Mouse (Mus musculus): ENCODE results near the gene Nmrk1. TPM values are rescaled to one million over a fixed set of nuclear protein-coding genes. Genes with fewer than 3 reads are reported as not detected.
A peak's percentile ranks its signal among the peaks of the same experiment; 100 is the strongest.

Gene Nmrk1
- polyA plus RNA-seq, 1 experiment from 2014 or later = 4.9 TPM

GRCm38 (mm10) chr19:18600611-18601010, 31.1 kb upstream of the Nmrk1 start:
- H3K27ac ChIP-seq (replicated peaks) = no peak overlapping the region
- no peaks in the 10 kb centered on the region for H3K4me1 ChIP-seq (replicated peaks; ENCODE audit: control insufficient read depth, insufficient read depth)
- DNase-seq (ENCODE audit: low spot score) (no peak), ATAC-seq (ENCODE audit: low FRiP score, low TSS enrichment) (no peak)
- no peak overlapping the region for H3K4me2 ChIP-seq (replicated peaks; ENCODE audit: low read depth)
- 92% methylated on average over 9 of the region's 9 CpGs for WGBS
- TF ChIP-seq EP300 (optimal IDR thresholded peaks at IDR 0.05) (no peak), CTCF (IDR thresholded peaks at IDR 0.05; ENCODE audit: low read depth) (no peak)
- no peak overlapping the region for H3K9ac ChIP-seq (ENCODE audit: low read length)
- no peak overlapping the region for H3K4me3 ChIP-seq (ENCODE audit: low read depth, low read length)
- H3K27me3 ChIP-seq (ENCODE audit: control insufficient read depth, insufficient read depth, low read length) = no peaks in the 10 kb centered on the region
- H3K36me3 ChIP-seq (ENCODE audit: control insufficient read depth, insufficient read depth, low read length) = peaks cover 11% of the 10 kb centered on the region
- H3K9me3 ChIP-seq (ENCODE audit: control insufficient read depth, low read length) = no peaks in the 10 kb centered on the region

- Histone ChIP-seq H3K4me3 (ENCODE audit: low read depth, low read length) (no peak overlapping the region), H3K9ac (ENCODE audit: low read length) (no peak overlapping the region), H3K4me1 (replicated peaks; ENCODE audit: control insufficient read depth, insufficient read depth) (no peaks in the 10 kb centered on the region), H3K27me3 (ENCODE audit: control insufficient read depth, insufficient read depth, low read length) (no peaks in the 10 kb centered on the region), H3K36me3 (ENCODE audit: control insufficient read depth, insufficient read depth, low read length) (peaks cover 11% of the 10 kb centered on the region), H3K27ac (replicated peaks) (no peak overlapping the region), H3K9me3 (ENCODE audit: control insufficient read depth, low read length) (no peaks in the 10 kb centered on the region), H3K4me2 (replicated peaks; ENCODE audit: low read depth) (no peak overlapping the region)
- WGBS = 75% methylated on average over 6 of the region's 6 CpGs
- ATAC-seq (ENCODE audit: low FRiP score, low TSS enrichment) = peak; percentile 57; the same call in 1 of the 2 replicates
- TF ChIP-seq EP300 (optimal IDR thresholded peaks at IDR 0.05) (no peak), CTCF (IDR thresholded peaks at IDR 0.05; ENCODE audit: low read depth) (no peak)
- no peak for DNase-seq (ENCODE audit: low spot score)
Observed at GRCm38 (mm10) chr19:18603011-18603410, 28.7 kb upstream of the Nmrk1 start.

- no peak for ATAC-seq (ENCODE audit: low FRiP score, low TSS enrichment)
- no peak overlapping the region for H3K4me2 ChIP-seq (replicated peaks; ENCODE audit: low read depth)
- peaks cover 3% of the 10 kb centered on the region; the same call in 1 of the 2 replicates for H3K36me3 ChIP-seq (ENCODE audit: control insufficient read depth, insufficient read depth, low read length)
- no peak overlapping the region for H3K4me3 ChIP-seq (ENCODE audit: low read depth, low read length)
- no peak overlapping the region for H3K27ac ChIP-seq (replicated peaks)
- 57% methylated on average over 7 of the region's 7 CpGs for WGBS
- no peaks in the 10 kb centered on the region for H3K4me1 ChIP-seq (replicated peaks; ENCODE audit: control insufficient read depth, insufficient read depth)
- no peaks in the 10 kb centered on the region for H3K9me3 ChIP-seq (ENCODE audit: control insufficient read depth, low read length)
- no peak for DNase-seq (ENCODE audit: low spot score)
- no peak overlapping the region for H3K9ac ChIP-seq (ENCODE audit: low read length)
- H3K27me3 ChIP-seq (ENCODE audit: control insufficient read depth, insufficient read depth, low read length) = no peaks in the 10 kb centered on the region
- no peak for TF ChIP-seq EP300 (optimal IDR thresholded peaks at IDR 0.05)
- no peak for TF ChIP-seq CTCF (IDR thresholded peaks at IDR 0.05; ENCODE audit: low read depth)
Observed at GRCm38 (mm10) chr19:18607907-18608306, 23.8 kb upstream of the Nmrk1 start.

- Histone ChIP-seq H3K36me3 (ENCODE audit: control insufficient read depth, insufficient read depth, low read length) (no peaks in the 10 kb centered on the region), H3K4me2 (replicated peaks; ENCODE audit: low read depth) (no peak overlapping the region), H3K9ac (ENCODE audit: low read length) (no peak overlapping the region), H3K4me3 (ENCODE audit: low read depth, low read length) (no peak overlapping the region), H3K9me3 (ENCODE audit: control insufficient read depth, low read length) (no peaks in the 10 kb centered on the region), H3K4me1 (replicated peaks; ENCODE audit: control insufficient read depth, insufficient read depth) (no peaks in the 10 kb centered on the region), H3K27ac (replicated peaks) (no peak overlapping the region), H3K27me3 (ENCODE audit: control insufficient read depth, insufficient read depth, low read length) (no peaks in the 10 kb centered on the region)
- DNase-seq (ENCODE audit: low spot score) (no peak), ATAC-seq (ENCODE audit: low FRiP score, low TSS enrichment) (no peak)
- TF ChIP-seq EP300 (optimal IDR thresholded peaks at IDR 0.05) = no peak
- no peak for TF ChIP-seq CTCF (IDR thresholded peaks at IDR 0.05; ENCODE audit: low read depth)
- 57% methylated on average over 6 of the region's 6 CpGs for WGBS
Observed at GRCm38 (mm10) chr19:18608975-18609374, 22.8 kb upstream of the Nmrk1 start.

- no peak overlapping the region for H3K4me3 ChIP-seq (ENCODE audit: low read depth, low read length)
- no peak for TF ChIP-seq CTCF (IDR thresholded peaks at IDR 0.05; ENCODE audit: low read depth)
- no peak for TF ChIP-seq EP300 (optimal IDR thresholded peaks at IDR 0.05)
- H3K9ac ChIP-seq (ENCODE audit: low read length) = no peak overlapping the region
- no peak for ATAC-seq (ENCODE audit: low FRiP score, low TSS enrichment)
- WGBS = 89% methylated on average over 7 of the region's 7 CpGs
- no peak overlapping the region for H3K27ac ChIP-seq (replicated peaks)
- H3K4me2 ChIP-seq (replicated peaks; ENCODE audit: low read depth) = no peak overlapping the region
- H3K4me1 ChIP-seq (replicated peaks; ENCODE audit: control insufficient read depth, insufficient read depth) = no peaks in the 10 kb centered on the region; the same call in 1 of the 2 replicates
- H3K27me3 ChIP-seq (ENCODE audit: control insufficient read depth, insufficient read depth, low read length) = no peaks in the 10 kb centered on the region
- no peak for DNase-seq (ENCODE audit: low spot score)
- no peaks in the 10 kb centered on the region for H3K9me3 ChIP-seq (ENCODE audit: control insufficient read depth, low read length)
- no peaks in the 10 kb centered on the region for H3K36me3 ChIP-seq (ENCODE audit: control insufficient read depth, insufficient read depth, low read length)
Observed at GRCm38 (mm10) chr19:18614337-18614736, 17.4 kb upstream of the Nmrk1 start.

- no peaks in the 10 kb centered on the region; the same call in 1 of the 2 replicates for H3K4me1 ChIP-seq (replicated peaks; ENCODE audit: control insufficient read depth, insufficient read depth)
- peak overlapping the region; percentile 13; the same call in 1 of the 2 replicates for H3K27ac ChIP-seq (replicated peaks)
- no peaks in the 10 kb centered on the region for H3K27me3 ChIP-seq (ENCODE audit: control insufficient read depth, insufficient read depth, low read length)
- H3K9me3 ChIP-seq (ENCODE audit: control insufficient read depth, low read length) = no peaks in the 10 kb centered on the region
- DNase-seq (ENCODE audit: low spot score) (no peak), ATAC-seq (ENCODE audit: low FRiP score, low TSS enrichment) (no peak)
- H3K4me2 ChIP-seq (replicated peaks; ENCODE audit: low read depth) = peak overlapping the region; percentile 9
- no peak for TF ChIP-seq CTCF (IDR thresholded peaks at IDR 0.05; ENCODE audit: low read depth)
- no peak for TF ChIP-seq EP300 (optimal IDR thresholded peaks at IDR 0.05)
- no peaks in the 10 kb centered on the region for H3K36me3 ChIP-seq (ENCODE audit: control insufficient read depth, insufficient read depth, low read length)
- H3K4me3 ChIP-seq (ENCODE audit: low read depth, low read length) = no peak overlapping the region
- 58% methylated on average over 9 of the region's 9 CpGs for WGBS
- no peak overlapping the region for H3K9ac ChIP-seq (ENCODE audit: low read length)
Observed at GRCm38 (mm10) chr19:18615680-18616240, 16.0 kb upstream of the Nmrk1 start.

All from stomach, postnatal 0 days (tissue).